Mouse (Mus musculus) thymus, adult 2 months (tissue): ENCODE measurements around the gene Klhl35. TPM values are rescaled to one million over a fixed set of nuclear protein-coding genes. Genes with fewer than 3 reads are reported as not detected.
"Not testable (repeated sequence)": the region's sequence is repeated elsewhere in the genome, so short reads cannot be mapped to it uniquely, and the experiment has no call there.

Source experiments
- DNase-seq: peaks from one replicate; pipeline ENCODE4 v3.0.0; 2021
- H3K27ac ChIP-seq: fragments of 200-500 bp; 2 replicates; pipeline ENCODE4 v1.5.1; 2012; ENCODE audit warnings: low read length, control low read depth; ENCODE audit not compliant: control insufficient read depth, insufficient read depth
- H3K27me3 ChIP-seq: fragments of 200-500 bp; 2 replicates; pipeline ENCODE4 v1.6.1; 2012; ENCODE audit warnings: mild to moderate bottlenecking, low read length, moderate library complexity, mixed read lengths; ENCODE audit not compliant: control insufficient read depth, insufficient read depth
- H3K36me3 ChIP-seq: fragments of 200-500 bp; 2 replicates; pipeline ENCODE4 v1.6.1; 2012; ENCODE audit warnings: mild to moderate bottlenecking, low read length, moderate library complexity; ENCODE audit not compliant: control insufficient read depth, insufficient read depth
- H3K4me1 ChIP-seq: fragments of 200-500 bp; replicated peaks from 2 replicates; pipeline ENCODE4 v1.6.1; 2012; ENCODE audit warnings: low read length; ENCODE audit not compliant: control insufficient read depth, insufficient read depth
- H3K4me3 ChIP-seq: fragments of 200-500 bp; 2 replicates; pipeline ENCODE4 v1.5.1; 2012; ENCODE audit warnings: mild to moderate bottlenecking, low read length, control low read depth, moderate library complexity; ENCODE audit not compliant: control insufficient read depth, insufficient read depth
- CTCF ChIP-seq: fragments of 200-500 bp; IDR thresholded peaks from 2 replicates; pipeline ENCODE4 v1.5.1; 2012; ENCODE audit warnings: mild to moderate bottlenecking, control low read depth, low read length, moderate library complexity, borderline replicate concordance; ENCODE audit not compliant: control insufficient read depth, poor library complexity, insufficient read depth; ENCODE audit errors: extremely low read depth
- POLR2A ChIP-seq: fragments of 200-500 bp; IDR thresholded peaks from 2 replicates; pipeline ENCODE4 v1.6.1; 2012; ENCODE audit warnings: mild to moderate bottlenecking, low read length, control low read depth, moderate library complexity; ENCODE audit not compliant: control insufficient read depth, poor library complexity, insufficient read depth; ENCODE audit errors: extremely low read depth
- WGBS: fragments of 180-500 bp; shearing (Covaris S2); methylation state at CpG from one replicate; pipeline ENCODE4 v1.1.7; 2018; 5-methylcytosine and 5-hydroxymethylcytosine counted together
- polyA plus RNA-seq: library from polyadenylated mRNA; depleted of rRNA; stranded (reverse); fragments of >200 nt; gene quantifications from 2 replicates; pipeline ENCODE4 v1.2.3, GENCODE M21; 2012

Klhl35 gene
- polyA plus RNA-seq, 1 experiment = 1.0 TPM

DNA sequence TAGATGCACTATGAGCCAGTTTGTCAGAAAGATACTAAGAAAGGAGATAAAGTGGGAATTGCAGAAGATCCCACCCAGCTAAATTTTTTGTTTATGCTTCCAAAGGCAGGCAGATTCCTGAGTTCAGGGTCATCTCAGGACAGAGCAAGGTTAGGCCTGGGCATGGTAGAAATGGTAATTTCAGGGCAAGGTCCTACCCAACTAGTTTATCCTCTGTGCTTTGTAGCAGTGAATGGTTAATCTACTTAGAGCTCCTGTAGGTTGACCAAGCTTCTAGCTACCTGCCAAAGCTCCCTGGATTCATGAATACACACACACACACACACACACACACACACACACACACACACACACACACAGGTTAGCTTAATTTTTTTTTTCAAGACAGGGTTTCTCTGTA is 38.8 kb downstream of the Klhl35 start:
- Histone ChIP-seq H3K36me3 (no peaks in the 10 kb centered on the region), H3K27me3 (no peaks in the 10 kb centered on the region)

GRCm38 (mm10) chr7:99508187-99508586 is 42.4 kb downstream of the Klhl35 start:
- WGBS = 0% methylated on average over 2 of the region's 2 CpGs
- H3K4me1 ChIP-seq, DNase-seq, H3K27ac ChIP-seq, H3K4me3 ChIP-seq, H3K36me3 ChIP-seq, H3K27me3 ChIP-seq: not testable (repeated sequence)

More for the DNA sequence above, 38.8 kb downstream of the Klhl35 start:
- H3K27ac ChIP-seq = no peak overlapping the region
- no peak for DNase-seq
- no peaks in the 10 kb centered on the region for H3K4me1 ChIP-seq
- H3K4me3 ChIP-seq = no peak overlapping the region
- TF ChIP-seq CTCF (no peak), POLR2A (no peak)

- Histone ChIP-seq H3K27ac (no peak overlapping the region), H3K4me3 (no peak overlapping the region), H3K36me3 (no peaks in the 10 kb centered on the region), H3K27me3 (no peaks in the 10 kb centered on the region), H3K4me1 (no peaks in the 10 kb centered on the region)
- DNase-seq = no peak
- TF ChIP-seq CTCF = no peak
- TF ChIP-seq POLR2A = no peak
- 44% methylated on average over 8 of the region's 8 CpGs for WGBS
Measured at GRCm38 (mm10) chr7:99510087-99510501, 44.3 kb downstream of the Klhl35 start.

- H3K27me3 ChIP-seq = no peaks in the 10 kb centered on the region
- TF ChIP-seq POLR2A (no peak), CTCF (no peak)
- no peak overlapping the region for H3K27ac ChIP-seq
- DNase-seq = no peak
- H3K4me1 ChIP-seq = no peaks in the 10 kb centered on the region
- H3K36me3 ChIP-seq = no peaks in the 10 kb centered on the region
- H3K4me3 ChIP-seq = no peak overlapping the region
- WGBS = 94% methylated on average over 9 of the region's 9 CpGs
Measured at GRCm38 (mm10) chr7:99516092-99516813, 50.4 kb downstream of the Klhl35 start.

DNA sequence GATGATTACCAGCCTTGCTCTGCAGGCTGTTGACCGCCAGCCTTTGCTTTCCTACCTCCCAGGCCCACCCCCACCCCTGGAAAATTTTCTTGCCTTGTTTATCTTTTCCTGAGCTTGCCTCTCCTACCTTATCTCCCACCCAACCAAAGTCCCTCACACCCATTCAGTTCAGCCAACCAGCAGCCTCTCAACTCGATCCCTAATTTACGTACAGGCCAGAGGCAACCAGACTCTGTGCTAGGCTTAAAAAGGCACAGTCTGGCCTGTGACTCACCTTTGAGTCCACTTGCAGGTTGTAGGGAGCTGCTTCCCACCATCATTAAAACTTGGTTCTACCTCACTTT is 51.0 kb downstream of the Klhl35 start:
- H3K36me3 ChIP-seq = no peaks in the 10 kb centered on the region
- H3K4me1 ChIP-seq = no peaks in the 10 kb centered on the region
- H3K27me3 ChIP-seq = no peaks in the 10 kb centered on the region
- DNase-seq = no peak
- H3K27ac ChIP-seq = no peak overlapping the region
- H3K4me3 ChIP-seq = no peak overlapping the region
- TF ChIP-seq CTCF (no peak), POLR2A (no peak)
- WGBS = over 99% methylated on average over 3 of the region's 3 CpGs

DNA sequence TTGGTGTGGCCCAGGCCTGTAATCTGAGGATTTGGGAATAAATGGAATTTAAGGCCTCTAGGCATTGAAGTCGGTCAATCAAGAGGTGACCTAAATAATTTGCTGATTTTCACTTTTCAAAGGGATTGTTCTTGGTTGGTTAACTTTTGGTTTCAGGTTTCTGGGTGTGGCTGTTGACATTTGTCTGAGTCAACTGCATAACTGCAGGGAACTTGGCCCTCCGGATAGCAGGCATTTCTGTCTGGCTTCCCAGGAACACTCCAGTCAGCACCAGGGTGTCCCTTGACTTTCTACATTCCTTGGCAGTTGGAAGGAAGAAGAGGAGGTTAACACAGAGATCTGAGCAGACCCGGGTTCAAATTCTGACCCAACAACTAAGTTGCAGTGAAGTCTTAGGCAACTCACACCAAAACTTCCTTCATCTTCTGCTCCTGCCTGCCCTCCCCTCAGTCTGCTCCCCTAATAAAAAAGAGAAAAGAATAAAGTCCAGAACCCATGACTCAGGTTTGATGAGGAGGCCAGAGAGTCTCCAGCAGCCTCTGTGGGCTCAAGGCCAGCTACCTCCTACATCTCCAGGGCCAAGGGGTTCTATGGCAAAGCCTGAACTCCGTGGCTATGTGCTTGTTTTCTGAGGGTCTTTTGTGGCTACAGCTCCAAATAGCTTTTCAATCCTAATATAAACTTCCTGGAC is 53.3 kb downstream of the Klhl35 start:
- Histone ChIP-seq H3K4me3 (no peak overlapping the region), H3K36me3 (no peaks in the 10 kb centered on the region), H3K4me1 (no peaks in the 10 kb centered on the region), H3K27ac (no peak overlapping the region), H3K27me3 (no peaks in the 10 kb centered on the region)
- TF ChIP-seq POLR2A (no peak), CTCF (no peak)
- no peak for DNase-seq
- WGBS = 85% methylated on average over 4 of the region's 4 CpGs
